Mouse (Mus musculus): ENCODE measurements around the gene Akp3. TPM values are rescaled to one million over a fixed set of nuclear protein-coding genes. Genes with fewer than 3 reads are reported as not detected.

The Akp3 gene
- polyA plus RNA-seq, 1 experiment from 2014 or later: not detected

GRCm38 (mm10) chr1:87098358-87098975 is 26.3 kb upstream of the Akp3 start:
- Histone ChIP-seq H3K9me3 (ENCODE audit: low read length) (no peaks in the 10 kb centered on the region), H3K9ac (replicated peaks; ENCODE audit: low read depth) (no peak overlapping the region), H3K4me1 (ENCODE audit: insufficient read depth, low read depth, low read length) (no peaks in the 10 kb centered on the region), H3K4me2 (replicated peaks; ENCODE audit: low read depth, low read length) (0 out of 2 replicates have a peak overlapping the region, but pooled peaks have one; percentile 25), H3K36me3 (ENCODE audit: insufficient read depth, low read length) (no peaks in the 10 kb centered on the region), H3K4me3 (ENCODE audit: low read depth, low read length) (no peak overlapping the region), H3K27ac (ENCODE audit: low read length) (no peak overlapping the region), H3K27me3 (replicated peaks; ENCODE audit: insufficient read depth, low read length) (no peaks in the 10 kb centered on the region)
- WGBS: 16% methylated on average over 30 of the region's 30 CpGs
- ATAC-seq (peak; percentile 80), DNase-seq (ENCODE audit: low spot score) (peak; percentile 55)
- TF ChIP-seq CTCF (IDR thresholded peaks at IDR 0.05) (peak; percentile 84), EP300 (IDR thresholded peaks at IDR 0.05) (no peak)

DNA sequence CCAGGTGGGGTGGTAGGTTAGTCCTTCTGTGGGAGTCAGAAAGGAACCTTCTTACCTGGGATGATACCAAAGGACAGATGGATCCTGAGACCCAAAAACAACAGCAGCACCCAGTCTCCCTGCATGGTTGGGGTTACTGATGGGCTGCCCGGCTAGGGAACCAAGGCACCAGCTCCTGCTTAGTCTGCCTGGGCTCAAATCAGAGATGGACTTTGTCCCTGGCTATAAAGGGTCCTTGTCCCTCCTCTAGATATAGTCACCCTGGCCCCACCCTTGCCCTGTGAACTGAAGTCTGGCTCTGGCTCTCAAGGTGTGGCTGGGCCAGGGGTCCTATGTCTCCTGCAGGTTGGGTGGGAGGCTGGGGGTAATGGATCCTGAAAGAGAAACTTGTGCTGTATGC is 23.4 kb upstream of the Akp3 start, which contains the start of gene Alpi:
Gene Alpi (minus strand): TSS at position 196 of the 400 bp plus-strand sequence.
- no peak within 1 kb of the TSS for H3K27ac ChIP-seq (ENCODE audit: low read length)
- H3K4me3 ChIP-seq (ENCODE audit: low read depth, low read length): no peak within 1 kb of the TSS
- TF ChIP-seq EP300 (IDR thresholded peaks at IDR 0.05): no peak
- TF ChIP-seq CTCF (IDR thresholded peaks at IDR 0.05): no peak
- H3K9ac ChIP-seq (replicated peaks; ENCODE audit: low read depth): no peak within 1 kb of the TSS
- 80% methylated on average over 1 of the region's 1 CpGs for WGBS
- H3K4me2 ChIP-seq (replicated peaks; ENCODE audit: low read depth, low read length): no peak within 1 kb of the TSS
- H3K36me3 ChIP-seq (ENCODE audit: insufficient read depth, low read length): no peaks in the 10 kb centered on the region
- H3K9me3 ChIP-seq (ENCODE audit: low read length): no peaks in the 10 kb centered on the region
- ATAC-seq: no peak
- H3K27me3 ChIP-seq (replicated peaks; ENCODE audit: insufficient read depth, low read length): no peaks in the 10 kb centered on the region
- H3K4me1 ChIP-seq (ENCODE audit: insufficient read depth, low read depth, low read length): no peaks in the 10 kb centered on the region
- DNase-seq (ENCODE audit: low spot score): no peak

GRCm38 (mm10) chr1:87102114-87102513 is 22.7 kb upstream of the Akp3 start:
- Histone ChIP-seq H3K4me3 (ENCODE audit: low read depth, low read length) (no peak overlapping the region), H3K4me1 (ENCODE audit: insufficient read depth, low read depth, low read length) (no peaks in the 10 kb centered on the region), H3K9ac (replicated peaks; ENCODE audit: low read depth) (no peak overlapping the region), H3K4me2 (replicated peaks; ENCODE audit: low read depth, low read length) (no peak overlapping the region), H3K9me3 (ENCODE audit: low read length) (no peaks in the 10 kb centered on the region), H3K27me3 (replicated peaks; ENCODE audit: insufficient read depth, low read length) (no peaks in the 10 kb centered on the region), H3K27ac (ENCODE audit: low read length) (no peak overlapping the region), H3K36me3 (ENCODE audit: insufficient read depth, low read length) (no peaks in the 10 kb centered on the region)
- WGBS: 80% methylated on average over 3 of the region's 3 CpGs
- DNase-seq (ENCODE audit: low spot score) (no peak), ATAC-seq (no peak)
- TF ChIP-seq EP300 (IDR thresholded peaks at IDR 0.05) (no peak), CTCF (IDR thresholded peaks at IDR 0.05) (no peak)

DNA sequence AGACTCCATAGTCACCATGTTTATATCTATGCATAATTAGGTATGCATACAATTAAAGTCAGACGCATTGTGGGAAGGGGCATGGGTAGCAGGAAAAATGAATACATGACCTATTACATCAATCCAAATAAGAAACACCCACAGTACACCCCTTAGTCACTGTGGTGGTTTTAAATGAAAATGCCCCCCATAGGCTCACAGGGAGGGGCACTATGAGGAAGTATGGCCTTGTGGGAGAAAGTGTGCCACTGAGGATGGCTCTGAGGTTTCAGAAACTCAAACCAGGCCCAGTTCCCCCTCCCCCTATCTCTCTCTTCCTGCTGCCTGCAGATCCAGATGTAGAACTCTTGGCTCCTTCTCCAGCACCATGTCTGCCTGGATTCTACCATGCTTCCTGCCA is 20.8 kb upstream of the Akp3 start:
- no peak overlapping the region for H3K4me2 ChIP-seq (replicated peaks; ENCODE audit: low read depth, low read length)
- WGBS: 85% methylated on average over 1 of the region's 1 CpGs
- no peaks in the 10 kb centered on the region for H3K27me3 ChIP-seq (replicated peaks; ENCODE audit: insufficient read depth, low read length)
- no peak overlapping the region for H3K9ac ChIP-seq (replicated peaks; ENCODE audit: low read depth)
- DNase-seq (ENCODE audit: low spot score) (no peak), ATAC-seq (no peak)
- H3K27ac ChIP-seq (ENCODE audit: low read length): no peak overlapping the region
- no peak for TF ChIP-seq EP300 (IDR thresholded peaks at IDR 0.05)
- H3K36me3 ChIP-seq (ENCODE audit: insufficient read depth, low read length): no peaks in the 10 kb centered on the region
- no peaks in the 10 kb centered on the region for H3K4me1 ChIP-seq (ENCODE audit: insufficient read depth, low read depth, low read length)
- no peak overlapping the region for H3K4me3 ChIP-seq (ENCODE audit: low read depth, low read length)
- H3K9me3 ChIP-seq (ENCODE audit: low read length): no peaks in the 10 kb centered on the region

GRCm38 (mm10) chr1:87106536-87106935 is 18.2 kb upstream of the Akp3 start:
- 66% methylated on average over 8 of the region's 8 CpGs for WGBS
- Histone ChIP-seq H3K4me1 (ENCODE audit: insufficient read depth, low read depth, low read length) (no peaks in the 10 kb centered on the region), H3K36me3 (ENCODE audit: insufficient read depth, low read length) (no peaks in the 10 kb centered on the region), H3K4me2 (replicated peaks; ENCODE audit: low read depth, low read length) (no peak overlapping the region), H3K4me3 (ENCODE audit: low read depth, low read length) (no peak overlapping the region), H3K9ac (replicated peaks; ENCODE audit: low read depth) (no peak overlapping the region), H3K27me3 (replicated peaks; ENCODE audit: insufficient read depth, low read length) (no peaks in the 10 kb centered on the region), H3K27ac (ENCODE audit: low read length) (no peak overlapping the region), H3K9me3 (ENCODE audit: low read length) (no peaks in the 10 kb centered on the region)
- no peak for TF ChIP-seq CTCF (IDR thresholded peaks at IDR 0.05)
- TF ChIP-seq EP300 (IDR thresholded peaks at IDR 0.05): no peak
- ATAC-seq: no peak
- peak; percentile 33 for DNase-seq (ENCODE audit: low spot score)

GRCm38 (mm10) chr1:87108564-87108963 is 16.2 kb upstream of the Akp3 start:
- Histone ChIP-seq H3K4me3 (ENCODE audit: low read depth, low read length) (no peak overlapping the region), H3K9ac (replicated peaks; ENCODE audit: low read depth) (no peak overlapping the region), H3K27ac (ENCODE audit: low read length) (no peak overlapping the region), H3K27me3 (replicated peaks; ENCODE audit: insufficient read depth, low read length) (no peaks in the 10 kb centered on the region), H3K9me3 (ENCODE audit: low read length) (no peaks in the 10 kb centered on the region), H3K4me2 (replicated peaks; ENCODE audit: low read depth, low read length) (no peak overlapping the region), H3K36me3 (ENCODE audit: insufficient read depth, low read length) (no peaks in the 10 kb centered on the region), H3K4me1 (ENCODE audit: insufficient read depth, low read depth, low read length) (no peaks in the 10 kb centered on the region)
- TF ChIP-seq EP300 (IDR thresholded peaks at IDR 0.05) (no peak), CTCF (IDR thresholded peaks at IDR 0.05) (no peak)
- ATAC-seq (no peak), DNase-seq (ENCODE audit: low spot score) (no peak)
- 77% methylated on average over 4 of the region's 4 CpGs for WGBS

All from lung, postnatal 0 days (tissue).